Mouse (Mus musculus): ENCODE measurements at regions not wholly inside any gene's neighbourhood (a gene's known extent, or its start where the extent isn't known, plus 50 kb on each side); places are given as distances from the start of the nearest gene placed in this dataset.

- no peak for DNase-seq
Observed at GRCm38 (mm10) chr11:19253605-19254004, 234.8 kb upstream of the Meis1 start.

GRCm38 (mm10) chr11:19254183-19254582 is 235.4 kb upstream of the Meis1 start:
- no peak for DNase-seq

GRCm38 (mm10) chr11:19257549-19257948 is 238.8 kb upstream of the Meis1 start:
- no peak for DNase-seq

- no peak for DNase-seq
Observed at GRCm38 (mm10) chr11:19262832-19263231, 244.0 kb upstream of the Meis1 start.

- DNase-seq = no peak
Observed at GRCm38 (mm10) chr11:19264798-19265671, 246.2 kb upstream of the Meis1 start.

GRCm38 (mm10) chr11:19265672-19265972 is 246.8 kb upstream of the Meis1 start:
- DNase-seq = no peak

GRCm38 (mm10) chr11:19290971-19291370 is 272.2 kb upstream of the Meis1 start:
- DNase-seq = no peak

- DNase-seq = no peak
Observed at GRCm38 (mm10) chr11:19299411-19299810, 280.6 kb upstream of the Meis1 start.

GRCm38 (mm10) chr11:19306687-19307086 is 287.9 kb upstream of the Meis1 start:
- no peak for DNase-seq

GRCm38 (mm10) chr11:19330685-19331239 is 312.0 kb upstream of the Meis1 start:
- DNase-seq = no peak

GRCm38 (mm10) chr11:19332274-19332673 is 313.5 kb upstream of the Meis1 start:
- no peak for DNase-seq

- no peak for DNase-seq
Observed at GRCm38 (mm10) chr11:19332727-19333126, 313.9 kb upstream of the Meis1 start.

- no peak for DNase-seq
Observed at GRCm38 (mm10) chr11:19333908-19334487, 315.2 kb upstream of the Meis1 start.

GRCm38 (mm10) chr11:19335384-19335783 is 316.6 kb upstream of the Meis1 start:
- no peak for DNase-seq

- DNase-seq = no peak
Observed at GRCm38 (mm10) chr11:19339721-19340317, 321.0 kb upstream of the Meis1 start.

GRCm38 (mm10) chr11:19340889-19341288 is 322.1 kb upstream of the Meis1 start:
- no peak for DNase-seq

- DNase-seq = no peak
Observed at GRCm38 (mm10) chr11:19341379-19341778, 322.6 kb upstream of the Meis1 start.

- no peak for DNase-seq
Observed at GRCm38 (mm10) chr11:19342803-19343202, 324.0 kb upstream of the Meis1 start.

GRCm38 (mm10) chr11:19346276-19346826 is 327.6 kb upstream of the Meis1 start:
- no peak for DNase-seq

GRCm38 (mm10) chr11:19350331-19351242 is 331.8 kb upstream of the Meis1 start:
- no peak for DNase-seq

- no peak for DNase-seq
Observed at GRCm38 (mm10) chr11:19351243-19351787, 332.5 kb upstream of the Meis1 start.

GRCm38 (mm10) chr11:19353706-19354105 is 334.9 kb upstream of the Meis1 start:
- no peak for DNase-seq
